Mouse (Mus musculus) olfactory bulb, adult 2 months (tissue): Measurements from ENCODE around the gene Smc3.

Experiments
- CTCF ChIP-seq: fragments of 200-500 bp; IDR thresholded peaks from 2 replicates; pipeline ENCODE4 v1.5.1; 2012; ENCODE audit warnings: low read depth, mild to moderate bottlenecking, low read length, moderate library complexity; ENCODE audit not compliant: insufficient read depth
- POLR2A ChIP-seq: fragments of 200-500 bp; IDR thresholded peaks from 2 replicates; pipeline ENCODE4 v1.6.1; 2012; ENCODE audit warnings: mild to moderate bottlenecking, low read depth, low read length, moderate library complexity; ENCODE audit not compliant: insufficient read depth

DNA sequence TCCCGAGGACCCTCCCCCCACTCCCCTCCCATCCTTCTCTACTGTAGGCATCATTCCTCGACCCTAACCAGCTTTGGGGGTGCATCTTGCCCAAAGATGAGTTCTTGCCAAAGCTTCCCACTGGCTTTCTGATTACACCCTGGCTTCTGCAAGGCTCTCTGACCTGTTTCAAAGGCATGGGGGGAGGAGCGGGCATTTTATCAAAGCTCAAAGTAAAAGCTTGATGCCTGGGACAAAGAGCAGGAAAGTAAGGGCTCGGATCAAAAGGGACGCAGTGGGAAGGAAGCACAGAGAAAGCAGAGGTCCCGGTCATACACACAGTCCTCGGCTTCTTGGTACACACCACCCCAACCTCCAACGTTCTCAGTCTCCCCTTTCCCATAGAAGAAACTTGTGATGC is 26.1 kb upstream of the Smc3 start:
- TF ChIP-seq POLR2A (no peak), CTCF (no peak)
